Mouse (Mus musculus) ES-Bruce4 (cell line): ENCODE data around the gene Etnk1. TPM values are rescaled to one million over a fixed set of nuclear protein-coding genes. Genes with fewer than 3 reads are reported as not detected.
A peak's percentile ranks its signal among the peaks of the same experiment; 100 is the strongest.
"Not testable (repeated sequence)": the region's sequence is repeated elsewhere in the genome, so short reads cannot be mapped to it uniquely, and the experiment has no call there.

Experiments
- H3K27ac ChIP-seq: 2 replicates; pipeline ENCODE4 v1.5.1; 2012; ENCODE audit warnings: low read length, inconsistent platforms; ENCODE audit not compliant: insufficient read depth
- H3K27me3 ChIP-seq: 2 replicates; pipeline ENCODE4 v1.6.1; 2012; ENCODE audit warnings: mild to moderate bottlenecking, low read length, inconsistent platforms; ENCODE audit not compliant: control insufficient read depth, poor library complexity, insufficient read depth, severe bottlenecking
- H3K36me3 ChIP-seq: 2 replicates; pipeline ENCODE4 v1.6.1; 2012; ENCODE audit warnings: inconsistent platforms, mild to moderate bottlenecking, low read length, moderate library complexity; ENCODE audit not compliant: control insufficient read depth, poor library complexity, insufficient read depth, severe bottlenecking
- H3K4me1 ChIP-seq: one replicate; pipeline ENCODE4 v1.8.1; 2011; ENCODE audit warnings: low read length; ENCODE audit not compliant: control insufficient read depth, insufficient read depth
- H3K4me3 ChIP-seq: 2 replicates; pipeline ENCODE4 v1.5.1; 2011; ENCODE audit warnings: low read depth, mild to moderate bottlenecking, low read length
- H3K9ac ChIP-seq: 2 replicates; pipeline ENCODE4 v1.6.1; 2012; ENCODE audit warnings: low read depth, mild to moderate bottlenecking, inconsistent platforms; ENCODE audit not compliant: poor library complexity, severe bottlenecking
- H3K9me3 ChIP-seq: replicated peaks from 2 replicates; pipeline ENCODE4 v1.6.1; 2012; ENCODE audit warnings: mild to moderate bottlenecking, low read length, inconsistent platforms; ENCODE audit not compliant: control insufficient read depth, poor library complexity, insufficient read depth, severe bottlenecking
- CTCF ChIP-seq: IDR thresholded peaks from one replicate; pipeline ENCODE4 v1.8.1; 2011; ENCODE audit warnings: low read depth, low read length
- EP300 ChIP-seq: IDR thresholded peaks from 2 replicates; pipeline ENCODE4 v1.6.1; 2011; ENCODE audit warnings: low read depth, low read length; ENCODE audit not compliant: insufficient read depth
- POLR2A ChIP-seq: IDR thresholded peaks from one replicate; pipeline ENCODE4 v1.8.1; 2011; ENCODE audit warnings: low read length; ENCODE audit not compliant: insufficient read depth
- polyA plus RNA-seq: library from polyadenylated mRNA; stranded (reverse); fragments of >200 nt; gene quantifications from 2 replicates; pipeline ENCODE4 v1.2.4, GENCODE M21; 2011; ENCODE audit warnings: low read depth; ENCODE audit not compliant: missing spikeins, insufficient read depth, insufficient read length

Etnk1 gene
- polyA plus RNA-seq, 1 experiment = 149 TPM

DNA sequence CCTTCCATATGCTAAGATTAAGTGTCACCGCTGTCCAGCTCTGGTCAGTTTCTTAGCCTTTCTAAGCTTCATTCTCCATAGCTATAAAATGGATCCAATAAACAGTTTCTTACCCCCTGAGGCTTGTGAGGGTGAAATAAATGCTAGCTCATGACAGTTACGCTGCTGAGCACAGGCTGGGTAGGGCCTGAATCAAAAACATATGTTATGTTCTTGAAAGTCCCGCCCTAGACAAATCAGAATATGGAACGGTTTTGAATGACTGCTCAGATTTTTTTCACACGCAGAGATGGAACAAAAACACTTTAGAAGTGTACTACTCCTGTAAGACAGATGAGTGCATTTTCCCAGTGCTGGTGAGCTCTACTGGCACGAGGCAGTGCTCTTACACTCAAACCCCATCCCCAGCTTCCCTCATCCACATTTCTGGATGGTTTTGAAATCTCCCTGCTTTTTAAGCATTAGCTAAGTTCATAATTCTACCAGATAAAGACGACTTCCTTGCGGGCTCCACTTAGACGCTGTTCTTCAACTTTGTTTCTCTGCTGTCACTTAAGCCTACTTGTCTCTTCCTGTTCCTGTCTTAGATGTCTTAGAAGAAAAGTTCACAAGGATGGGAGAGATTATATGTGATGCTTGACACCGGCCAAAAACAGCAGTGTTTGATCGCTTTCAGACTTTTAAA, 4.9 kb downstream of the Etnk1 start:
- Histone ChIP-seq H3K27me3 (no peaks in the 10 kb centered on the region), H3K9ac (no peak overlapping the region), H3K27ac (peak overlapping the region; percentile 37; the same call in 1 of the 2 replicates), H3K9me3 (no peaks in the 10 kb centered on the region), H3K36me3 (peaks cover 49% of the 10 kb centered on the region), H3K4me1 (peaks cover 4% of the 10 kb centered on the region), H3K4me3 (no peak overlapping the region)
- TF ChIP-seq CTCF (no peak), EP300 (no peak), POLR2A (no peak)

DNA sequence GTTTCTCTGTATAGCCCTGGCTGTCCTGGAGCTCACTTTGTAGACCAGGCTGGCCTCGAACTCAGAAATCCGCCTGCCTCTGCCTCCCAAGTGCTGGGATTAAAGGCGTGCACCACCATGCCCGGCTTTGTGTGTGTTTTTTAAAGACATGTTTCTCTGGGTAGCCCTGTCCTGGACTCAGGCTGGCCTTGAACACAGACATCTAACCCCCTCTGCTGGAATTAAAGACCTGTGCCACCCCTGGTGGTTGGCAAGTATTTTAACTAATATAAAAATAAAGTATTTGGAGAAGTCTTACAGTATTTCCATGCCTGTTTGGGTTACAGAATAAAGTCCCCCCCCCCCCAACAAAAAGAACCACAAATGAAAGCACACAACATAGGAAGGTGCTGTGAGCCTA, 5.7 kb downstream of the Etnk1 start:
- H3K27me3 ChIP-seq, H3K9ac ChIP-seq, H3K9me3 ChIP-seq, H3K4me1 ChIP-seq, H3K4me3 ChIP-seq: not testable (repeated sequence)
- Histone ChIP-seq H3K36me3 (peaks cover 55% of the 10 kb centered on the region), H3K27ac (peak overlapping the region; percentile 37; the same call in 1 of the 2 replicates)

GRCm38 (mm10) chr6:143174226-143174625, 7.2 kb downstream of the Etnk1 start:
- Histone ChIP-seq H3K4me3 (no peak overlapping the region), H3K9me3 (no peaks in the 10 kb centered on the region), H3K9ac (no peak overlapping the region), H3K4me1 (peaks cover 4% of the 10 kb centered on the region), H3K36me3 (peaks cover 58% of the 10 kb centered on the region), H3K27me3 (no peaks in the 10 kb centered on the region), H3K27ac (peak overlapping the region; percentile 43)
- no peak for TF ChIP-seq CTCF
- no peak for TF ChIP-seq EP300
- no peak for TF ChIP-seq POLR2A

GRCm38 (mm10) chr6:143174906-143175656, 8.1 kb downstream of the Etnk1 start:
- Histone ChIP-seq H3K4me3 (no peak overlapping the region), H3K27me3 (no peaks in the 10 kb centered on the region), H3K27ac (peak overlapping the region; percentile 43), H3K4me1 (peaks cover 4% of the 10 kb centered on the region), H3K36me3 (peaks cover 57% of the 10 kb centered on the region), H3K9ac (no peak overlapping the region), H3K9me3 (no peaks in the 10 kb centered on the region)
- no peak for TF ChIP-seq CTCF
- TF ChIP-seq EP300 = no peak
- no peak for TF ChIP-seq POLR2A

DNA sequence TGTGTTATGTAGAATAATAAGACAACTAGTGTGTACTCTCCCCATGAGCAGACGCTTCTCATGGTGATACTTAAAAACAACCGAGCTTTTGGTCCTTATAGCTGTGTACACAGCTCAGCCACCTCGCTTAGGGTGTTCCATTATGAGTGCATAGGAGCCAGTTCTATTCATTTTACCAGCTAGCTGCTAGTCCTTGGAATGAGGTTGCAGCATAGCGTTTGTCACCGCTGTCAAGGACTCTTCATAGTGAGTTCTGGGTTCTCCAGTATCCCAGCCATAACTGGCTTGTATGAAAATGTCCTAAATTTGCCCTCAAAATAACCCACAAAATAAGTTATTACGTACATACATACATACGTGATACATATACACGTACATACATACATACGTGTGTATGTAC, 9.1 kb downstream of the Etnk1 start:
- peaks cover 60% of the 10 kb centered on the region for H3K36me3 ChIP-seq
- H3K27ac ChIP-seq = no peak overlapping the region
- H3K4me3 ChIP-seq = no peak overlapping the region
- TF ChIP-seq EP300 (no peak), CTCF (no peak), POLR2A (no peak)
- H3K4me1 ChIP-seq = peaks cover 3% of the 10 kb centered on the region
- no peak overlapping the region for H3K9ac ChIP-seq
- H3K9me3 ChIP-seq = no peaks in the 10 kb centered on the region
- H3K27me3 ChIP-seq = no peaks in the 10 kb centered on the region

DNA sequence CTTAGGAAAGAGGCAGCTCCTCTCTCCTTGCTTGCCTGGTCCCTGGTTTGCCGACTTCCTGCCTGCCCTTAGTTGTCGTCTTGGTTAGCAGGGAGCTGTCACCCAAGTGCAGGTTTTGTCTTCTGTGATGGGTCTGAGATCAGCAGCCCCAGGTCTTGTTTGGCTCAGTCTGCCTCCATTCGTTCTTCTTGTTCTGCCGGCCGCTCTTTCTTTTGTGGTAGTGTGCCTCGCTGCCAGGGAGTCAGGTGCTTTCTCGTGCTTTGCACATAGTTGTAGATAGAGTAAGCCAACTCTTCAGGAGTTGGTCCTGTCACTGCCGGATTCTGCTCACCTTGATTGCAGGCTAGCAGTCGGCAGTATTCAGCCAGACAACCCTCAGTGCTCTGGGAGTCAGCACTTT, 9.6 kb downstream of the Etnk1 start:
- Histone ChIP-seq H3K27me3 (no peaks in the 10 kb centered on the region), H3K4me1 (peaks cover 2% of the 10 kb centered on the region), H3K9ac (no peak overlapping the region), H3K36me3 (peaks cover 60% of the 10 kb centered on the region), H3K27ac (no peak overlapping the region), H3K4me3 (no peak overlapping the region), H3K9me3 (no peaks in the 10 kb centered on the region)
- TF ChIP-seq EP300 (no peak), POLR2A (no peak), CTCF (no peak)
